Mouse (Mus musculus): ENCODE data around the gene Sult1d1.

DNA sequence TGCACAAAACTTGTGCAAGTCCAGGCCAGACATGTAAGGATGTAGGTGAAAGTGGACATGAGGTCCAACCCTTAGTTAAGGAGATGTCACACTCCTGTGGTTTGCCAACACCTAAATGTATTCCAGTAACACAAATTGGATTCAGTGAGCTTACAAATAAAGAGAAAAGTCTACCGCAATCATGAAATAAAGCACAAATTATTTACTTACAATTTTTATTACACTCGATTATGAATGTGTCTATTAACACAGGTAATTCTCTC is 46.2 kb upstream of the Sult1d1 start:
- no peak for TF ChIP-seq CTCF (IDR thresholded peaks at IDR 0.05; ENCODE audit: low read depth, low read length)
- TF ChIP-seq EP300 (IDR thresholded peaks at IDR 0.05; ENCODE audit: insufficient read depth, low read depth, low read length), result no peak
- TF ChIP-seq POLR2A (IDR thresholded peaks at IDR 0.05; ENCODE audit: insufficient read depth, low read length), result no peak
